Mouse (Mus musculus) lung, postnatal 0 days (tissue): ENCODE data around the gene Tnks1bp1.

Experiments used
- CTCF ChIP-seq: IDR thresholded peaks from 2 replicates; pipeline ENCODE4 v1.5.1; 2016; ENCODE audit warnings: antibody characterized with exemption, mild to moderate bottlenecking
- EP300 ChIP-seq: IDR thresholded peaks from 2 replicates; pipeline ENCODE4 v1.6.1; 2016; ENCODE audit warnings: antibody characterized with exemption, mild to moderate bottlenecking, control low read depth

GRCm38 (mm10) chr2:85056711-85057110, 8.9 kb downstream of the Tnks1bp1 start:
- TF ChIP-seq CTCF (no peak), EP300 (no peak)
